Mouse (Mus musculus) bone marrow macrophage, adult 2 months (primary cell): Measurements from ENCODE around the gene Olr1. TPM values are rescaled to one million over a fixed set of nuclear protein-coding genes. Genes with fewer than 3 reads are reported as not detected.

ENCODE experiments used
- H3K27ac ChIP-seq: 2 replicates; pipeline ENCODE4 v1.5.1; 2012; ENCODE audit warnings: low read depth, low read length; ENCODE audit not compliant: insufficient read depth
- H3K4me1 ChIP-seq: 2 replicates; pipeline ENCODE4 v1.6.1; 2012; ENCODE audit warnings: low read length; ENCODE audit not compliant: control insufficient read depth, insufficient read depth
- H3K4me3 ChIP-seq: 2 replicates; pipeline ENCODE4 v1.5.1; 2012; ENCODE audit warnings: mild to moderate bottlenecking, low read length, moderate library complexity; ENCODE audit not compliant: insufficient read depth
- CTCF ChIP-seq: IDR thresholded peaks from 2 replicates; pipeline ENCODE4 v1.5.1; 2012; ENCODE audit warnings: low read depth, mild to moderate bottlenecking, low read length, moderate library complexity
- POLR2A ChIP-seq: IDR thresholded peaks from 2 replicates; pipeline ENCODE4 v1.6.1; 2012; ENCODE audit warnings: mild to moderate bottlenecking, low read depth, low read length, borderline replicate concordance
- polyA plus RNA-seq: library from polyadenylated mRNA; stranded (reverse); fragments of >200 nt; gene quantifications from 2 replicates; pipeline ENCODE4 v1.2.4, GENCODE M21; 2012; ENCODE audit not compliant: missing spikeins, insufficient read depth, insufficient read length

Olr1 gene
- polyA plus RNA-seq, 1 experiment: not detected

DNA sequence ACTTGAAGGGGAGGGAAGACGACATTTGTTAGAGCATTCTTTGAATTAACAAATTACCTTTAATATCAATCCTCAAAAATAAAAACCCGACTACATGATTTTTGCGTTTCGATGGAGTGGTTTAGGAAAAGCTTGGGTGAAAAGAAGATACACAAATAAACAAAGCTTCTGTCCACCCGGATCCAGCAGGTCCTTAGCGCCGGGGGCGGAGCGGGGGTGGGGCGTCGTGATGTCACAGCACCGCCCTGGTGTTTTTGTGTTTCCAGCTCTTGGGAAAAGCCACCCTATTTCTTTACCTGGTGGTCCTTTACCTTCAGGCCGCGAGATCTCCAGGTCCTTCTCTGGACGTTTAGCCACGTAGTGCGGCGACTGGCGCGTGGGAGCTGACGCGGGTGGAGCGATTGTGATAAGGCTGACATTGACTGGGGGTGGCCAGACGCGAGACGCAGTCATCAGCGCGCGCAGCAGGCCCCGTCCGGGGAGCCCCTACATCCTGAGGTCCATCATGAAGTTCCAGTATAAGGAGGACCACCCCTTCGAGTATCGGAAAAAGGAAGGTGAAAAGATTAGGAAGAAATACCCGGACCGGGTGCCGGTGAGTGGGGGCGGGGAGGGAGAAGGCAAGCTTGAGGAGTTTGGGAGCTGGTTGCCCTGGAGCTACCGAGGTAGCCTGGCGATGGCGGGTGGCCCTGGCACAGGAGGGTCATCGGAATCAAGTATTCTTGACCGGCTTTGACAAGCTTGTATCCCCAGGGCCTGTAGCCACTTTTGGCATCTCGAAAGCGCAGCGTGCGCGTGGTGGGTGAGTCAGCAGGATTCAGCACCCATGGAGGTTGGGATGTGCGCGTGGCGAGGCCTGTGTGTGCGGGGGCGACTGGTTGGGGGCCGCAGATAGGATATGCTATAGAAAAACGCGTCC, 26.2 kb upstream of the Olr1 start, which contains the start of gene Gabarapl1:
Gabarapl1 (plus strand) TSS at position 219 of the 919 bp plus-strand sequence.
- Histone ChIP-seq H3K4me1 (peaks cover 24% of the 10 kb centered on the region), H3K27ac (peak within 1 kb of the TSS; percentile 96), H3K4me3 (peak within 1 kb of the TSS; percentile 100)
- TF ChIP-seq CTCF: no peak
- no peak for TF ChIP-seq POLR2A

DNA sequence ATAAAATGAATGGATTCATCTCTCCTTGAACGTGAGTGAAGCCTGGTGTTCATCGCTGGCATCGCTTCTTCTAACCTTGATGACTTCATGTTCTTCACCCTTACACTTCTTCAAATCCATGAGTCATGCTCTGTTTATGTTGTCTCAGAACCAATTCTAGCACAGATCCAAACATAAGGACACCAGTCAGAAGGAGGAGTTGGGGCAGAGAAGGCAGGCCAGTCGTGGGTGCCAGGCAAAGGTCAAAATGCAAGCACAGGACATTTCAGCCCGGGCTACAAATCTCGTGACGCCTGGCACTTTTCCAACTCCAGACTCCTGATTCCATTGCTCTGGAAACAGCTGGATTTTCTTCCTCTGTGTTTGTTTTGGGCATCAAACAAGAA, 25.6 kb upstream of the Olr1 start:
- Histone ChIP-seq H3K27ac (peak overlapping the region; percentile 96), H3K4me3 (peak overlapping the region; percentile 100), H3K4me1 (peaks cover 24% of the 10 kb centered on the region)
- TF ChIP-seq POLR2A (no peak), CTCF (no peak)

DNA sequence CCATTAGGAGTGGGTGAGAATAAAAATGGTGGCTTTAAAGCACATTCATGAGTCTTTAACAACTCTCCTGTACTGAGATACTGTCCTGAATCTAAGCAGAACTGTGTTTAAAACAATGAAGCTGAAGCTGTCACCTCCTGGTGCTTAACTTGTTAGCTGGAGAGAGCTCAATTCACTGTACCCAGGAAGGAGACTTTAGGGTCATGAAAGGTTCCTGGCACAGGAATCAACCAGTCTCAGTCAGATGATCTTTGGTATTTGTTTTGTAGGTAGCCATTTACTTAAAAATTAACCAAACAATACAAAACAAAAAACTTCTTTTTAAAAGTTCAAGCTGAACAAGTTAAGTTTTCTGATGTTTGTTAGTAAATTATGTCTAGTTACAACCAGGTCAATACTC, 23.3 kb upstream of the Olr1 start:
- H3K4me1 ChIP-seq: peaks cover 12% of the 10 kb centered on the region
- TF ChIP-seq CTCF (no peak), POLR2A (no peak)
- no peak overlapping the region for H3K27ac ChIP-seq

DNA sequence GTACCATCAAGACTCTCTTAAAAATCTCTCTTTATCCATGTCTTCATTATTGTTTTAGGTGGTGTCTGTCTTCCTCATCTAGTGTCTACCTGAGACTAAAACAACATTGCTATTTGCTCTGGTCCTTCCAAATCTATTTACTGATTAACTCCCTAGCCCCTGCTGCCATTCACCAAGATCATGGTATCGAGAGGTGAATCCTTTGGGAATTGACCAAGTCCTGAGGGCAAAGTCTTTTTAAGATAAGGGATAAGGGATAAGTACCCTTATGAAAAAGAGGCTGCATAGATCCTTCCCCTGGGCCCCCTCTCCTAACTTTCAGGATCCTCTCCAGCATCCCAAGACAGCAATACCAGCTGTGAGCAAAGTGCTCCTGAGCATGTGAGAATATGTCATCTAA, 22.6 kb upstream of the Olr1 start:
- no peak overlapping the region for H3K27ac ChIP-seq
- H3K4me3 ChIP-seq: no peak overlapping the region
- TF ChIP-seq CTCF: no peak
- peaks cover 6% of the 10 kb centered on the region for H3K4me1 ChIP-seq

More for the DNA sequence above, 23.3 kb upstream of the Olr1 start:
- no peak overlapping the region for H3K4me3 ChIP-seq

DNA sequence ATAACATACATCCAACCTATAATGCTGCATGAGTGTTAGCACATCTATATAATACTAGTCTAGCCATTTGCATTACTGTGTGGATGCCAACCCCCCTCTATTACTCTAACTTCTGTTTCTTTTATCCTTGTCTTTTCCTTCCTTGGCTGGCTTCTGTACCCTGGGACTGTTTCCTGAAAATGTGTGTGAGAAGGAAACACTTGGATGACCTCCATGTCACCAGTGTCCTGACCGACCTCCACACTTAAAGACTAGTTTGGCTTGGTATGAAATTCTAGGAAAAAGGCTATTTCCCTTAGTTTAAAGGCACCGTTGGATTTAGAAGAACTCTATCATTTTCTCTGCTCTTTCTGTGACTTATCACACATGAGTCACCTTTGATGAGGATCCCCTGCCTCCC, 20.5 kb upstream of the Olr1 start:
- no peak for TF ChIP-seq POLR2A
- no peak for TF ChIP-seq CTCF
- Histone ChIP-seq H3K4me3 (no peak overlapping the region), H3K4me1 (peaks cover 4% of the 10 kb centered on the region), H3K27ac (no peak overlapping the region)

DNA sequence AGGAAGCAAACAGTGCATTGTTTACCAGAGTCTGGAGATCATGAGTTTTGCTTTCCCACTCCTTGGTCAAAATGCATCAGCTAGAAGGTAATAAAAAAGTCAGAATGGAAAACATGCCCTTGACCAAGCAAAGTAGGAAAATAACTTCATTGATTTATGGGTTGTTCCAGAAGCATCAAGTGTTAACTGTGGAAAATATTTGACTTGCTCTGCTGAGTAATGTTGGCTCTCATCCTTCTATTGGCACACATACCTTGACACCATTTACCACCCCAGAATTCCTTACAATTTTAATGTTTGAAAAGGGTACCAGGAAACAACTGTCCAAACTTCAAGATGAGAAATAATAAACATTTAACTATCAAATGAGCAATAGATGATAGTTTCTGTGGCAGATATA, 19.1 kb upstream of the Olr1 start:
- no peak for TF ChIP-seq CTCF
- TF ChIP-seq POLR2A: no peak
- Histone ChIP-seq H3K4me3 (no peak overlapping the region), H3K4me1 (no peaks in the 10 kb centered on the region), H3K27ac (no peak overlapping the region)

DNA sequence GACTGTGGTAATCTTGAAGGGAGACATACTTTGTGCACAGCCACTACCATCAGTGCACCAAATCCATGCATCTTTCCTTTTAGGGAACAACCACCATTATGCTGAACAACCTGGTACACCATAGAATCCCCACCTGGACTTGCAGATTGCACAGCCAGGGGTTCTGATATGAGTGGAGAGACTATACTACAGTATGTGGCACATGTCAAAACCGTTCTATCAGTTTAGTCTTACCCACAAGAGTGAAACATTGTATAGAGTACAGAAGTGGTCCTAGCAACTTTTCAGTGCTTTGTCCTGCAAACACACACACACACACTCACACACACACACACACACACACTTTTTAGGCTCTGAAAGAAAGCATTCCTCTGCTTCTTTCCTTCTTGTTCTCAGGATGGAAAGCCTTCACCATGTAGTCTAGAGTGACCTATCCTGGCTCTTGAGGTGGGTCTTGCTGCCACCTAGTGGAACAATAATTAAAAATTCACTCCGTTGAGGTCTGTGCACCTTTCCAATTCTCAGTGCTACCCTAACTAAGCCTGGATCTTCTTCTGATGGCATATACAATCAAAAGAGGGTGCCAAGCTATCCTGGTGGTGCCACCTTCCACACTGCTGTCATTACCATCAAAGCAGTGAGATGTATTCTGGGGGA, 10.9 kb upstream of the Olr1 start:
- TF ChIP-seq POLR2A: no peak
- no peak for TF ChIP-seq CTCF
- Histone ChIP-seq H3K4me3 (no peak overlapping the region), H3K27ac (no peak overlapping the region), H3K4me1 (peaks cover 10% of the 10 kb centered on the region)

DNA sequence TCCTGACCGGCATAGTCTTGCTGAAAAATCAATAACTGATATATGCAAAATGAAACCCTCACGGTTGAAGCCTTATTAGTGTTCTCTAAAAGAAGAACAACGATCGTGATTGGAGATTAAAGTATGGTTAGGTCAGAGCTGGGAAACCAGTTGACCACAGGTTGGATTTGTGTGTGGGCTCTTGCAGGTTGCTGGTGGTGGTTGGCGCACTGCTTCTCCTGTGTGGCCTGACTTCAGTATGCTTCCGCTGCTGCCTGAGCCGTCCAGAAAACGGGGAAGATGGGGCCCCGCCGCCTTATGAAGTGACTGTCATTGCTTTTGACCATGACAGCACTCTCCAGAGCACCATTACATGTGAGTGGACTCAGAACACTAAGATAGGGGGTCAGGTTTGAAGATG, 9.4 kb upstream of the Olr1 start:
- no peak overlapping the region for H3K4me3 ChIP-seq
- H3K4me1 ChIP-seq: peaks cover 10% of the 10 kb centered on the region
- no peak overlapping the region for H3K27ac ChIP-seq
- no peak for TF ChIP-seq CTCF
- TF ChIP-seq POLR2A: no peak

DNA sequence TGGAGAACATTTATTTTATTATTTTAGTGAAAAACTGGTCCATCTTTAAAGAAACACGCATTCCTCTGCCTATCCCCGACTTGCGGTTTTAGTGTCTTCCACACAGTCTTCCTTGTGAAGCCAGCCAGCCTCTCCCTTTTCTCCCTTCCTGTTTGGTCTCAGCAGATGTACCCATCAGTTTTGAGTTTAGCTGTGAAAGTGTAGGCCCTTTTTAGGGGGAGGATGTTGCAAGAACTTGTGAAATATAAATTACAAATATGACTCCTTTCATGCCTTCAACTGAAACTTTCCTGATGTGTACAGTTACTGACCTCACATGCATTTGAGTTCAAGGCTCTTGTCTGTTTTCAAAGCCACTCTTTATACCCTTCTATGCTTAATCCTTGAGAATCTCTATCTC, 8.1 kb upstream of the Olr1 start:
- TF ChIP-seq POLR2A: no peak
- TF ChIP-seq CTCF: no peak

DNA sequence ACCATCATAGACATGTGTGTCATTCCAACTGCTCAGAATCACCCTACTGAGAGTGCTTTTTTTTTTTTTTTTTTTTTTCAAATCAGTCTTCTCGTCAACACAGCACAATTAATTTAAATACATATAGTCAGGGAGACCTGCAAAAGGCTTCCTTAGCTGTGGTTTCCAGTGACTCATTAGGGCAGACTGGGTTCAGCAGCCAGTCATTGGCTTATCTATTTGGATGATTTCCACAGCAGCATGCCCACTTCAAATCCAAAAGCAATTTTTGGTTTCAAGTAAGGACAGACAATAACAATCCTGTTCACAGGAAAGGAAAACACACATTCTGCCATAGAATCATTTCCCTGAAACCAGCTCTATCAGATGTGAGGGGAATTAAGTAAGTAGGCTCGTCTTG, 7.4 kb upstream of the Olr1 start:
- H3K4me3 ChIP-seq: no peak overlapping the region
- no peak for TF ChIP-seq CTCF
- no peak for TF ChIP-seq POLR2A
- H3K4me1 ChIP-seq: peaks cover 10% of the 10 kb centered on the region
- no peak overlapping the region for H3K27ac ChIP-seq

More for the DNA sequence above, 8.1 kb upstream of the Olr1 start:
- Histone ChIP-seq H3K4me1 (peaks cover 10% of the 10 kb centered on the region), H3K4me3 (no peak overlapping the region), H3K27ac (no peak overlapping the region)
